Mouse (Mus musculus) layer of hippocampus, postnatal 25 days (tissue): ENCODE measurements at regions not wholly inside any gene's neighbourhood (a gene's known extent, or its start where the extent isn't known, plus 50 kb on each side); places are given as distances from the start of the nearest gene placed in this dataset.
A peak's percentile ranks its signal among the peaks of the same experiment; 100 is the strongest.
"Not testable (repeated sequence)": the region's sequence is repeated elsewhere in the genome, so short reads cannot be mapped to it uniquely, and the experiment has no call there.

Experiments
- DNase-seq, 2 experiments: peaks; one replicate each; pipeline ENCODE4 v3.0.0; 2022; ENCODE audit warnings: mixed read lengths in 2 of 2, low spot score in 1 of 2; ENCODE audit errors: extremely low spot score in 1 of 2

DNA sequence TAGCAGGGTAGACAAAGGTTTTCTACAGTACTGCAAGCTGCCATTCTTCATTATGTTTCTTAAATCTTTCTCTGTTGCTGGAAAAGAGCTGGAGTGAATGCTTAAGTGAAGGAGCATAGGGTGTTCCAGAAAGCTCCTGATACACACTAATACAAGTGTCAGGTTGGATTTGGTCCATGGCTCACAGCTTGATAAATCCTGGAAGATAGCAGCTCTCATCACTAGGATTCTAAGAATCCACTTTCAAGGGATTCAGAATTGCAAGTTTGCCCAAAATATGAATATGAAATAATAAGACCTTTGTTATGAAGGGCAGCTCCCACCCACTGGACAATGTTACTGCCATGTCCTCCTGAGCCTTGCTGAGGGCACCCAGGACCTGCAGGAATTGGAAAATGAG is 305.9 kb downstream of the Hdgfl1 start:
- no peak for DNase-seq

DNA sequence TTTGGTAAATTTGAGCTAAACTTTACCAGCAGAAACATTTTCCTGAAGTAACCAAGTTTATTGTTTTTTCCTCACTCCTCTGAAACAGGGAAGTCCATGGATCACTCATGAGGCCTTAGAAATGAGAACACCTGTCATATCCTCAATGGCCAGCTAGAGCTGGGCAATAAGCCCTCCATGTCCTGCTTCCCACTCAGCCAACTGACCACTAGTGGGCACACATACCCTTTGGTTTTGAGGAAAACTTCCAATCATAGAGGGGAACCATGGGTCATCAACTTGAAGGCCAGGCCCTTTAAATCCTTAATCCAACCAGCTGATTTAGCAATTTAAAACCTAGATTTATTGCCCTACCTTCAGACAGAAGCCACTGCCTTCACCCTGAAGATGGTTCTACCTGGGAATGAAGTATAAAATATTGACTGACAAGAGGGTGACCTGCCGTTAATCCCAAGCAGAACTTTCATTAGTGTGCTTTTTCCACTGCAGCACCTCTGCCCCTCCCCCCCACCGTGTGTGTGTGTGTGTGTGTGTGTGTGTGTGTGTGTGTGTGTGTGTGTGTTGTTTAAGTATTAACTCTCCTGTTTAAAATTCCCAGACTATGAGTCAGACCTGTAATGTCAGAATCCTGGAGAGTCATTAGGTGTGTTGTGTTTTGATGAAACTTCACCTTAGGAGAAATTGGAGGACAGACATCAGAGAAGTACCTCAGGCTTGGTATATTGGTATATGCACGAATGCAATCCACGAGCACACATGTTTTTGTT is 312.3 kb downstream of the Hdgfl1 start:
- no peak for DNase-seq

DNA sequence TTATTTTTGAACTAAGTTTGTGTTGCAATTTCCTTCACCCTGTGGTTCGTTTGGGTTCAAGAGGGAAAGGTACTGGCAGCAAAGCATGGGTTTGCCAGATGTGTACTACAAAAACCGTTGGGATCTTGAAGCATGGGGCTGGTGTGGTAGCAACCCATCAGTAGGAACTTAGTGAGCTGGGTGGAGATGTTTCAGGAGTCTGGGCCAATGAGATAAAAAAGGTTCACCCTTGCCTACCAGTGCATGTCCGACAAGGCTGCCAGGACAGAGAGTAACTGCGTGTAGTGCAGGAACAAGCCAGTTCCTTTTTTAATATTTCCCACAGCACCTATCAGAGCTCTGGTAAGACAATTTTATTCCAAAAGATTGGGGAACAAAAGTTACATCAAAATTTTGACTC is 343.3 kb downstream of the Hdgfl1 start:
- DNase-seq = no peak

DNA sequence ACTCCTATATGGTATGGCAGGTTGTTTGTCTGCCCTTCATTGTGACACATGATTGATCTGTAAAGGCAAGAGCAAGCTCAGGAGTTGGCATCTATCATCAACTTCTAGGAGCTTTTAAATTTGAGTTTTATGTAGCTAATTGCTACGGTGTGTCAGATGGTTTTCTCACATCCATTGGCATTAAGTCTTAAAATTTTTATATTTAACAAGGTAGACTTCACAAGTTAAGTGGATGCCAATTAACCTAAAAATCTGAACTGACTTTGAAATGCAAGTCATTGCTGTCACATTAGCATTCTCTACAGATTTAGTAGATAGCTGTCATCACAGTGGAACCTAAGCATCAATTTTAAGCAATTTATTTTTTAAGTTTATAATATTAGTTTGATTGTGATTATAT is 345.5 kb downstream of the Hdgfl1 start:
- no peak for DNase-seq

DNA sequence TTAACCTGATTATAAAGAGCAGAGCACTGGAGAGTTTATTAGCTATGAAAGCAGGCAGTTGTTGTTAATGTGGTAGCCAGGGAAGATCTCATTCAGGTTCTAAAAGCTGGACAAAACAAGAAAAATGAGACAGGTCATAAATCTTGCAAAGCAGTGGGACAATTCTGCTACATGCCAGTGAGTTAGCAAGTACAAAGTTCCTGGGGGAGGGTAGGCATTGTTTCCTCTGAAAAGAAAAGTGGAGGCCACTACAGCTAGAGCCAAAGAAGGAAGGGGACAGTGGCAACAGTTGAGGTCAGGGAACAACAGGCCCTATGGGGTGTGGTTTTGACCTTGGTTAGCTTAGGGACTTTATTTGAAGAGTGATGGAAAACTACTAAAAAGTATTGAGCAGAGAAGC is 364.2 kb downstream of the Hdgfl1 start:
- DNase-seq = no peak

DNA sequence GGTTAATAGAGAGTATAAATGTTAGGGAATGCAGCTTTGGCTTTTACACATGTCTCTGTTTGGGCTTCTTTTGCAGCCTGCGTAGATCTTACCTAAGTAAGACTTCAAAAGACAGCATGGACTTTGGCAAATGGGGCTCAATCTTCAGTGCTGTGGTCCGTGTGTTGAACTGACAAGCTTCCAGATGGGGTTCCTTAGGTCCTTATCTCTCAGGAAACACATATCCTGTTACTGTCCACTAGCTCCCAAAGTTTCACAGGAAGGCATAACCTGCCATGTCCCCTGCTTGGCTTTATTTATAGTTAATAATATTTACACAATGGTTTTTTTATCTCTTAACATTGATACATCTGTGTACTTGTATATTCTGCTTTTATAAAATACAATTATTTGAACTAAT is 365.3 kb downstream of the Hdgfl1 start:
- DNase-seq = no peak

DNA sequence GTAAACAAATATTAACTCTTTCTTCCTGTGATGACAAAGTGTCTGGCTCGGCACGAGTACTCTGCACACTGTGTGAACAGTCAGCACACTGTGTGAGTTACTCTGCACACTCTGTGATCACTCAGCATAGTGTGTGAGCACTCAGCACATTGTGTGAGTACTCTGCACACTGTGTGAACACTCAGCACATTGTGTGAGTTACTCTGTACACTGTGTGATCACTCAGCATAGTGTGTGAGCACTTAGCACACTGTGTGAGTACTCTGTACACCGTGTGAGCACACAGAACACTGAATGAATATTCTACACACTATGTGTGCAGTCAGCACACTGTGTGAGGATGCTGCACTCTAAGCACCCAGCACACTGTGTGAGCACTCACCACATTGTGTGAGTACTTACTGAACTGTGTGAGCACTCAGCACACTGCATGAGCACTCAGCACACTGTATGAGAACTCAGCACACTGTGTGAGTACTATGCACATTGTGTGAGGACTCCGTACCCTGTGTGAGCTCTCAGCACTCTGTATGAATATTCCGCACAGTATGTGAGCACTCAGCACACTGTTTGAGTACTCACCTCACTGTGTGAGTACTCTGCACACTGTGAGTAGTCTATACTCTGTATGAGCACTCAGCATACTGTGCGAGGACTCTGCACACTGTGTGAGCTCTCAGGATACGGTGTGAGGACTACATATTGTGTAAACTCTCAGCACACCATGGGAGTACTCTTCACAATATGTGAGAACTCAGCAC is 381.9 kb downstream of the Hdgfl1 start:
- DNase-seq = no peak

DNA sequence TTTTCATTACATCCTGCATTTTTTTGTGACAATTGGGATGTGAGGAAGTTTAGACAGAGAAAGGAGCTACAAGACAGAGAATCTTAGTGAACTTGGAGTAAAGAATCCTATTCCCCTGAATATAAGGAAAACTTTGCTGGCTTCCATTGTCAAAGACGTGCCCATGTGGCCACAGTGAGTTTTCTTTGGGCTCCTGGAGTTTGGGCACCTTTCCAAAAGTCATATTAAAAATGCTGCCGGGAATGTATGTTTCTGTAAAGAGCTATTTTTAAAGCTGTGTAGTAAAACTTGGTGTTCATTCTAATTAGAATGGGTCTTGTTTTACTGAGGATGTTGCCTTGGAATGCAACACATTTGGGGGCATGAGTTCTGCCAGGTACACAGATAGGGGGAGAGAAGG is 387.3 kb downstream of the Hdgfl1 start:
- no peak for DNase-seq

DNA sequence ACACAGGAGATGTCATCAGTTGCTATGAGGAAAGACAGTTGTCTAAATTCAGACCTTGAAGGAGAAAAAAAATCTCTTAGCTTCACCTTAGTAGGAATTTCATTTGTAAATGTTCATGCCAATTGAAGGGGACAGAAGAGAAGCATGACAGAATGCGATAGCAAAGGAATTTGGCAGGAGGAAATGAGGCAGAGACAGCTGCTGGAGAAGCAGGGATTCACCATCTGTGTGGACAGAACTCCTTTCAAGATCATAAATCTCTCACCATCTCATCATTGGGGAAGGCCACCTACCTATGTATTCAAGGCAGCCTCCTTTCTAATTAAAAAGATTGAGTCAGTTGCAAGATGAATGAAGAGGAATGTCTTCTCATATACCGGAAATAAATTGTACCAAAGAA is 387.8 kb downstream of the Hdgfl1 start:
- DNase-seq = peak in 1 of 2 experiments; percentile 3

DNA sequence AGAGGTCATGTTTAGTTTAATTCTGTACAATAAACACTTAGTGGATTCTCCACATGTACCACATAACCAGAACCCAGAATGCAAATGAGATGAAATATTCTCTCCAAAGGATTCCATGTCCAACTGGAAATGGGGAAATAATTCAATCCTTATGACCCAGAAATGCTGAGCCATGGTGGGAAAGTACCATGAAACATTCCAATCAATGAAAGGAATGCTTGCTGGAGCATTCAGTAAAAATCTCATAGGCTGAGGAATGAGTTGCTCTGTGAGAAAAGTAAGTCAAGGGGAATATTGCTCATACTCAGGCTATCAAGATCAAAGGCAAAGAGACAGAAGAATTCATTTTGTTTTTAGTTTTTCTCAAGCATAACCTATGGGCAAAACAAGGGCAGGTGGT is 394.4 kb downstream of the Hdgfl1 start:
- DNase-seq = no peak

DNA sequence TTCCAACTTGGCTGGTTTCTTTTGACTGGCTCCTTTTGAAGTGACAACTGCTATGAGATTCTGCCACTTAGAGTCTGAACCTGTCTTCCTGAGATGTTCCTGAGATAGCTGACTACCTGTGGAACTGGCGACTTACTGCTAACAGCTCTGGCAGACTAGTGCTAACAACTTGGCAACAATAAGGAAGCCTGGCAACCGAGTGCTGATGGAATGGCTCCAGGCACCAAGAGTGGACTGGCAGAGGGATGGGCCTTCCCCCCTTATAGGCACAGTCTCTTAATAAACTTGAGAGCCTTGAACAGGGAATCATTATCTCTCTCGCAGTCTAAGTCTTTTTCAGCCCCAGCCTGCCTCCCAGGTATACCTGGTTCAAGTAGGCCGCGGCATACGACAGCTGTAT is 404.1 kb downstream of the Hdgfl1 start:
- not testable (repeated sequence) for DNase-seq

DNA sequence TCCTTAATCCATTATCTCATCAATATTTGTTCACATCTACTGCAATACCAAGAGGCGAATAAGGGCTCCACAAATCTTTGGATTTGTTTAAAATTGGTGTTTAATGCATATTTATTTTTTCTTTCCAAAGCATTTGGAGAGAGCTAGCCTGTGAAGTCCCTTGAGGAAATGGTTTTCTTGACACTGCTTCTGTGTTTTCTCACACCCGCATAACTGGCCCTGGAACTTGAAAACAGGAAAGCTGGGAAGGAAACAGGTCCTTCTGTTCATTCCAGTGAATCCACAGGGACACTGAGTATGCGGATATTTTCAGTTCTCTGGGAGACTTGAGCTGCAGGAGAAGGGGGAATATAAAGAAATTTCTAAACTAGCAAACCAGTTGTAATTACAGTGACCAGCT is 413.6 kb downstream of the Hdgfl1 start:
- no peak for DNase-seq

DNA sequence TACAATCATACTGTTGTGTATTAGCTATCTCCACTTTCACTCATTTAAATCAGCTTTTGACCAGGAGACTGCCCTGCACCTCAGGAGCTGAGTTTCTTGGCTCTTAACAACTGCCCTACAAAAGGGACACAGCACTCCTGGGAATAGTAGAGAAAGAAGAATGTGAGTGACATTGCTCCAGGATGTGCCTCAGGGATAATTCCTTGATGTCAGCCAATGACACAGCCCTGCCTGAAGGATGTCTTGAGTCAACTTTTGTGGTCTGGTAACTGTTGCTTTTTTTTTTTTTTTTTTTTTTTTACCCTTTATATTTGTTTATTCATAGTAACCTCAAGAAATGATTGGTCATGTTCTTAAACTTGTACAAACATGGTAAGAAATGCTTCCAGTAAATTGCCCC is 415.5 kb downstream of the Hdgfl1 start:
- no peak for DNase-seq

DNA sequence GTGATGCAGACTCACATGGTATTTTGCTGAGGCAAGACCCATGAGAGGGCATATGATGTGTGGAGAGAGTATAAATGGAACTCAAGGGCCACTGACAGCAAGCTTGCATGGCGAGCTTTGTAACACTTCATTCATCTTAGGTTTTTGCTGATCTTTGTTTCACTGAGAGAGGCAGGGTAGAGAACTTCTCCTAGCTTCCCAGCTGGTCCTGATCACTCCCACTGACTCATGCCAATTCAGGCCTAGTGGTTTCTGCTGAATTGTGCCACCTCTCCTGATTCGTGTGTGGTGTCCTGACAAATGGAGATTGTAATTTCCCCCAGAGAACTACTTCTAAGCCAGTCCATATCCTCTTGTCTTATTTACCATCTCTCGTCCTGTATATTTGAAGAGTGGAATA is 419.5 kb downstream of the Hdgfl1 start:
- DNase-seq = no peak

DNA sequence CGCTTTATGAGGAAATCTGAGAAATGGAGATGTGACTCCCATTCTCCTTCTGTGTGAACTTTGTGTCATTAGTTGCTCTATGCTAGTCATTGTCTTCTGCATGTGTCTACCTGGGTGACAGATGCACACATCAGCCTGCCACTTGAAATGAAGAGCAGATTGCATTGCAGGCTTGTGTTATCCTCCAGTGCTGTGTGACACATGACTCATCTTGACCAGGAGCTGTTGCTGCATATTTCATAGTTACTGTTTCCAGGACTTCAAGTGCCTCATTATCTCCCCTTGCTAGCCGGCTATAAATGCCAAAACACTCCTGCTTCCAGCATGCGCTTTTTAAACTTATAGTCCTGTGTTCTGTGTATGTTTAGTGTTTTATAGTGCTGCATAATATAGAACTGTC is 431.2 kb downstream of the Hdgfl1 start:
- DNase-seq = no peak

DNA sequence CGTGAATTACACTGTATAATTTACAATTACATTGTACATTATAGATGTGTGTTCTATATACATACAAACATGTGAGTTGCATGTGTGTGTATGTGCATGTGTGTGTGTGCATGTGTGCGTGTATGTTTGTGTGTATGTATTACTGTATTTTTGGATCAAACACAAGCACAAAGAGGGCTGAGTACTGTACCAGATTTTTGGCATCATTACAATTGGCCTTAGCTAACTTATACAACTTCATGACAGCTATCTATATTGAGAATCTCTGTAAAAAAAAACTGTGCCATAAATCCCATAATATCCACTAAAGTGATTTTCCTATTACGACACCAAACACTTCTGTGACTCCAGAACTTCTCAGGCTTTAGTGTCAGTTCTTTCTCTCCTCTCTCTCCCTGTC is 444.9 kb downstream of the Hdgfl1 start:
- no peak for DNase-seq

DNA sequence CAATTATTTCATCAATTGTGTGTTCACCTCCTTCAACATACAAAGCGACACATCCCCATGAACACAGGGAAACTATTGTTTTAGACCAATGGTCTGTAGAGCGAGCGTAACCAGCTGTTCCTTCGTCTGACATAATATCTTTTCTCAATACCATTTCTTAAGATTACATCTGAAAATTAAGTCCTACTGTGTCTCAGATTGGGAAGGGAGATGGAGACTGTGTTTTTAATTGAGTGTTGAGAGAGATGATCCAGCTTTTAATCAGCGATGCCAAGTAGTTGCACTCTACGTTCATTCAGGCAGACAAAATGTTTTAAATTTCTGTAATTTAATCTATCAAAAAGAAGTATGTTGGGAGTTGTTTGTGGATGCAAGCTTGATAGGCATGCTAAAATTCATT is 445.3 kb downstream of the Hdgfl1 start:
- DNase-seq = no peak

DNA sequence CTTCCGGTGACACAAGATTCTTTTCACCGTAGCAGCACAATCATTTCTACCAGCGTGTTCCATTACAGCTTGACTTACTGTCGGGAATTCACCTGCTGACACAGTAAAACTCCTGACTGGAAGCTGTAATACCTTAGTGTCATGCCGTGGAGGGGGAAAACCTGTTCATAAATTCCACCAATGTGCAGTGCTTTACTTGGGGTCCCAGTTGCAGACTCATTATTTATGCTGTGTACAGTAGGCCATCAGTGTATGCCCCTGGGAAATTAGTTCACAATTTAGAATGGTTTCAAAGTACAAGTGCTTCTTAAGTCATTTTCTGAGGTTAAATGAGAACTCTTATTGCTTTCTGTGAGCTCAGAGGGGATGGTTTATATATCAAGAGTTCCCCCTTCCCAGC is 451.4 kb downstream of the Hdgfl1 start:
- DNase-seq = no peak

DNA sequence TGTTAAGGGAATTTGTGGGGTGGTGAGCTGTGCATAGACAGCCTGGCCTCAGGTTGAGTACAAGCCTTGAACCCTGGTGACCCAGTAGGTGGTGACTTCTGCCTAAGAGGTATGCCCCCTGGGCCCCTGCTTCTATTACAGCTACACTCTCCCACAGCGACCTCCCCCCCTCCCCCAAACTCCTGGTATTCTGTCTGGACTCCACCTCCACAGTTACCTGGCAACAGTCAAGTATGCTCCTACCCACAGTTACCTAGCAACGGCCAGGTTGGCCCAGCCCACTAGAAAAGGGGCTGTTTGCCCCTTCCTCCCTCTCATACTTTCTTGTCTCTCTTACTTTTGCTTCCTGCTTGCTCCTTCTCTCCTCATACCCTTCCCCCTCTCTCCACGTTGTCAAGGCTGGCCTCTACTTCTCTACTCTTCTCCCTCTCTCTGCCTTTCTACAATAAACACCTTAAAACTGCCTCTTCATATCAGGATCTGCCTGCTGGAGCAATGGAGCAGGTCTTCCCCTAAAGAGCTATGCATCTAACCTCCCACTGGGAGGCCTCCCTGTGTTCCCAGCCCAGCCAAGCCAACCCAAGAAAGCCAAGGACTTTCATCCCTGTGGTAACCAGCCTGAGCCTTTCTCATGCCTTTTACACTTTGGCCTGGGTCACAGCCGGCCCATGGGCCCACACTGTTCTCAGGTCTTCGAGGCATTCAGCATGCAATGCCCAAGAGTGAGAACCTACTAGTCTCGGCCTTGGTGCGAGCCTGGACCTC is 457.5 kb downstream of the Hdgfl1 start:
- no peak for DNase-seq

DNA sequence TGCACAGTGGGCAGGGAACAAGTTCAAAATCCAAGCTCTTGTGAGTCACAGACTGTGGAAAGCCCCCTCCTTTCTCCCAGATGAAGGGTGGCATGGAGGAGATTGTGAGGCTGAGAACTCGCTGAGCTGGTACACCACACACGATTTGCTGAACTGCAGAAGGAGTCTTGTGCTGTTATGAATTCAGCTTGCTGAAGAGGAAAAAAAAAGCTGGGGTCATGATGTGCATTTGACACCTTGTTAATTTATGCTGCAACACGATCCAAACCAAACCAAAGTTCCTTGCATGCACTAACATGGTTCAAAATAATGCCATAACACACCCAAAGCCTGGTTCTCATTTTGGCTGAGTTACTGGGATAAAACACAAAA is 485.9 kb downstream of the Hdgfl1 start:
- DNase-seq = no peak

DNA sequence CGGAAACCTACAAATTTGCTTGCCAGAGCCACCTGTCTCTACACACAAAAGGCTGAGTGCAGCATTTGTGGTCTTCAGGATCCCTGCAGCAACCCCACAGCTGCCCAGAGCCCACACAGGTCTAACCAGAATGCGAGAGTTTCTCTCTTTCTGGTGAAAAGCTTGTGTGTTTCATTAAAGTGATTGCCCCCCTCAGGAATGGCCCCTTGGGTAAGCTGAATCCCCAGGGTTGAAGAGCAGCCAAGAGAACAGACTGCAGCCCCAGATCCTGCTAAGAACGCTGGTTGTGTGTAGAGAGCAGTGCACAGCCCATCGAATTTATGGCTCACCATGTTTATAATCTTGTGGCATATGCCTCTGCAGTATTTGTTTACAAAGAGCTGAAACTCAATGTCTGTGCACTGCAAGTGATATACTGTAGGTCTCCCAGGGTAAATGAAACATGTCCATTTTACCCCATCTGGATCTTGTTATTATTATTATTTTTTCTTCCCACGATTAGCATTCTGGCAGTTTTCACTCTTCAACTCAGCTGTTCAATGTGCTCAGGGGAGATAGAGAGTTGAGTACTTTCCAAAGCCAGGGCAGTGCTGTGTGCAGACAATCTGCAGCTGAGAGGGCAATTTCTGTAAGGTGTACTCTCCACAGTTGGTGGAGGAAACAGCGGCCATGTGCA is 486.4 kb downstream of the Hdgfl1 start:
- DNase-seq = peak; percentile 4 to 9
